Mouse (Mus musculus): ENCODE measurements around the gene Dtx1. TPM values are rescaled to one million over a fixed set of nuclear protein-coding genes. Genes with fewer than 3 reads are reported as not detected.

Dtx1 gene
- polyA plus RNA-seq, 1 experiment: 89.7 TPM

GRCm38 (mm10) chr5:120671865-120672264 is 39.9 kb downstream of the Dtx1 start:
- no peak overlapping the region for H3K27ac ChIP-seq (ENCODE audit: insufficient read depth, low read length)
- H3K4me3 ChIP-seq (ENCODE audit: insufficient read depth, low read length): no peak overlapping the region
- no peak for TF ChIP-seq POLR2A (IDR thresholded peaks at IDR 0.05; ENCODE audit: extremely low read depth, insufficient read depth, low read length)
- no peak for TF ChIP-seq CTCF (IDR thresholded peaks at IDR 0.05; ENCODE audit: extremely low read depth, insufficient read depth, low read length)
- no peaks in the 10 kb centered on the region for H3K4me1 ChIP-seq (ENCODE audit: control insufficient read depth, insufficient read depth, low read length)

GRCm38 (mm10) chr5:120670132-120670531 is 41.6 kb downstream of the Dtx1 start:
- Histone ChIP-seq H3K27ac (ENCODE audit: insufficient read depth, low read length) (no peak overlapping the region), H3K4me3 (ENCODE audit: insufficient read depth, low read length) (no peak overlapping the region), H3K4me1 (ENCODE audit: control insufficient read depth, insufficient read depth, low read length) (no peaks in the 10 kb centered on the region)
- no peak for TF ChIP-seq CTCF (IDR thresholded peaks at IDR 0.05; ENCODE audit: extremely low read depth, insufficient read depth, low read length)
- no peak for TF ChIP-seq POLR2A (IDR thresholded peaks at IDR 0.05; ENCODE audit: extremely low read depth, insufficient read depth, low read length)

DNA sequence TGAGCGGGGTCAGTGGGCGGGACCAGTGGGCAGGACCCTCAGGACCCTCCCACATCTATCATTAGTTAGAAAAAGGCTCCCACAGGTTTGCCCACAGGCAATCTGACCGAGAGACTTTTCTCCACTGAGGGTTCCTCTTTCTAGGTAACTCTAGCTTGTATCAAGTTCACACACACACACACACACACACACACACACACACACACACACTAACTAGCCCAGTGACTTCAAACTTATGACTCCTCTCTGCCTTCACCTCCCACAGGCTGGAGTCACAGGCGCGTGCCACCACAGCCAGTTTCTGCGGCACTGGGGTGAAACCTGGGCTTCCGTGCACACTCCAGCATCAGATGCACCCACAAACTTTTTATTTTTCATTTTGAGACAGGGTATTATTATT is 43.0 kb downstream of the Dtx1 start:
- no peak overlapping the region for H3K27ac ChIP-seq (ENCODE audit: insufficient read depth, low read length)
- H3K4me3 ChIP-seq (ENCODE audit: insufficient read depth, low read length): no peak overlapping the region
- H3K4me1 ChIP-seq (ENCODE audit: control insufficient read depth, insufficient read depth, low read length): no peaks in the 10 kb centered on the region
- TF ChIP-seq CTCF (IDR thresholded peaks at IDR 0.05; ENCODE audit: extremely low read depth, insufficient read depth, low read length) (no peak), POLR2A (IDR thresholded peaks at IDR 0.05; ENCODE audit: extremely low read depth, insufficient read depth, low read length) (no peak)

DNA sequence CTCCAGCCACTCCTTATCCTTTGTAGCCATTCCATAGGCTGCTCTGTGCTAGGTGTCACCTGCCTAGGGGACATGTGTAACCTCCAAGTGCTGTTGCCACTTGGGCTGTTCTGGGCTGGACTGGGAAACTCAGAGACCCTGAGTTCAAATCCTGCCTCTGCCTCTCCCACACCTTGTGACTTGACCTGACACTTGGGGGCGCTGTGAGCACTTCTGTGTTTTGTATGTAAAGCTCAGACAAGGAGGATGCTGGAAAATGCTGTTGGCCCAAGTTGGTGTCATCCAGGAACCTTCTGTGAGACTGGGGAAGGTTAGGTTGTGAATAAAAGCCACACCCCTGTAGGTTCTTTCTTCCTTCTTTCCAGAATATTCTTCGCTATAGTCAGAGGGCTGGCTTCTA is 46.8 kb downstream of the Dtx1 start:
- no peak overlapping the region for H3K4me3 ChIP-seq (ENCODE audit: insufficient read depth, low read length)
- H3K4me1 ChIP-seq (ENCODE audit: control insufficient read depth, insufficient read depth, low read length): peaks cover 6% of the 10 kb centered on the region
- no peak overlapping the region for H3K27ac ChIP-seq (ENCODE audit: insufficient read depth, low read length)
- TF ChIP-seq CTCF (IDR thresholded peaks at IDR 0.05; ENCODE audit: extremely low read depth, insufficient read depth, low read length): 0 out of 2 replicates have a peak, but pooled peaks have one; percentile 2
- TF ChIP-seq POLR2A (IDR thresholded peaks at IDR 0.05; ENCODE audit: extremely low read depth, insufficient read depth, low read length): no peak

DNA sequence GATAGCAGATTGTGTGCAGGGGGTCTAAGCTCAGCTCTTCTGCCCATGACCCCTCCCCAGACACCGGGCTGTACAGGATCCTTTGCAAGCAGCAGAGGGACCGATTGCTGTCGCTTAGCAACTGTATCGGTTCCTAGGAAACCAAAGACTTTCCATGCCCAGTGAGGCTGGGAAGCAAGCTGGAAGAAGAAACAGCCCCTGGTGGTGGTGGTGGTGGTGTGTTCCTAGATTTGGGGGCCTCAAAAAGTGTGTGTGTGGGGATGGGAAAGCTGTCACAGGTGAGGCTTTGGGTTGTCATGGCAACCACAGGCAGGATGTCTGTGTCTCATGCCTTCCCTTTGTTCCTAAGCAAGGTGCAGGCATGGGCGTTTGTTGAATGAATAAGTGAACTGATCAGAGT is 50.9 kb downstream of the Dtx1 start:
- H3K4me1 ChIP-seq (ENCODE audit: control insufficient read depth, insufficient read depth, low read length): peaks cover 8% of the 10 kb centered on the region
- H3K4me3 ChIP-seq (ENCODE audit: insufficient read depth, low read length): no peak overlapping the region
- TF ChIP-seq POLR2A (IDR thresholded peaks at IDR 0.05; ENCODE audit: extremely low read depth, insufficient read depth, low read length) (no peak), CTCF (IDR thresholded peaks at IDR 0.05; ENCODE audit: extremely low read depth, insufficient read depth, low read length) (no peak)
- peak overlapping the region; percentile 63 for H3K27ac ChIP-seq (ENCODE audit: insufficient read depth, low read length)

DNA sequence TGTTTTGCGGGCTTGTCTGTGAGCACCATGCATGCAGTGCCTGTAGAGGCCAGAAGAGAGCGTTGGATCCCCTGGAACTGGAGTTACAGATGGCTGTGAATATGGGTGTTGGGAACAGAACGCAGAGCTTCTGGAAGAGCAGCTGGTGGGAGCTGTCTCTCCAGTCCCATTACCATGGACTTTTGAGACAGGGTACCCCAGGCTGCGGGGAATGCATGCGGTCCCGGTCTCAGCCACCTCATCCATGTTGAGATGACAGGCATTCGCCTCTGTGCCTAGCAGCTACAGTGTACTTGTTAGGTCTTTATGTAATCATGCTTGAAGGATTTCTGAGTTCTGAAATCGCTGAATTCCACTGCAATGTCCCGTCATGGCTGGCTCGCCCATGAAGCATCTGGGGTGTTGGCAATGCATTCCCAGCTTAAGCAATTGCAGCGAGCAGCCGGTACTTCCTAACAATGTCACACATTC is 55.4 kb downstream of the Dtx1 start:
- H3K27ac ChIP-seq (ENCODE audit: insufficient read depth, low read length): 0 out of 2 replicates have a peak overlapping the region, but pooled peaks have one; percentile 49

GRCm38 (mm10) chr5:120653873-120654272 is 57.9 kb downstream of the Dtx1 start:
- peak overlapping the region; percentile 71 for H3K27ac ChIP-seq (ENCODE audit: insufficient read depth, low read length)
- peaks cover 17% of the 10 kb centered on the region for H3K4me1 ChIP-seq (ENCODE audit: control insufficient read depth, insufficient read depth, low read length)
- TF ChIP-seq POLR2A (IDR thresholded peaks at IDR 0.05; ENCODE audit: extremely low read depth, insufficient read depth, low read length) (no peak), CTCF (IDR thresholded peaks at IDR 0.05; ENCODE audit: extremely low read depth, insufficient read depth, low read length) (no peak)
- peak overlapping the region; percentile 9; the same call in 1 of the 2 replicates for H3K4me3 ChIP-seq (ENCODE audit: insufficient read depth, low read length)

More for the DNA sequence above, 55.4 kb downstream of the Dtx1 start:
- Histone ChIP-seq H3K4me1 (ENCODE audit: control insufficient read depth, insufficient read depth, low read length) (peaks cover 22% of the 10 kb centered on the region), H3K4me3 (ENCODE audit: insufficient read depth, low read length) (no peak overlapping the region)
- TF ChIP-seq POLR2A (IDR thresholded peaks at IDR 0.05; ENCODE audit: extremely low read depth, insufficient read depth, low read length): no peak
- TF ChIP-seq CTCF (IDR thresholded peaks at IDR 0.05; ENCODE audit: extremely low read depth, insufficient read depth, low read length): peak; percentile 32; the same call in 1 of the 2 replicates

- Histone ChIP-seq H3K4me1 (ENCODE audit: control insufficient read depth, insufficient read depth, low read length) (peaks cover 17% of the 10 kb centered on the region), H3K27ac (ENCODE audit: insufficient read depth, low read length) (peak overlapping the region; percentile 71), H3K4me3 (ENCODE audit: insufficient read depth, low read length) (peak overlapping the region; percentile 28)
- no peak for TF ChIP-seq CTCF (IDR thresholded peaks at IDR 0.05; ENCODE audit: extremely low read depth, insufficient read depth, low read length)
- no peak for TF ChIP-seq POLR2A (IDR thresholded peaks at IDR 0.05; ENCODE audit: extremely low read depth, insufficient read depth, low read length)
These were observed 58.6 kb downstream of the Dtx1 start for GRCm38 (mm10) chr5:120652915-120653701.

DNA sequence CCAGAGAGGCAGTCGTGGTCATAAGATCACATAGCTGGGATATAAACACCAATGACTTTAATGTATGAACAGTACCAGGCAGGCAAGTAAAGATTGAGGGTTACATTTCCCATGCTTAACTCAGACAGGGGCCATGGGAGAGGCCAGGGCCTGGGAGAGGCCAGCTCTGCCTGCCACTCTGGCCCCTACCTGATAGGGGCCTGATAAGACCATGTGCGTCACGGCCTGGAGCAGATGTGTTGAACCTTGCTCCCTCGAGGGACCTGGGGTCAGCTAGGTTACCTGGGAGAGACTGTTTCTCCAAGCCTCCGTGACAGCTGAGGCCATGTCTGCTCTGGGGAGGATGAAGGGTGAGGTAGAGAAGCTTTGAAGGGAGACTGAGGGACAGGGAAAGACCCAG is 60.5 kb downstream of the Dtx1 start:
- H3K4me3 ChIP-seq (ENCODE audit: insufficient read depth, low read length): peak overlapping the region; percentile 73
- TF ChIP-seq POLR2A (IDR thresholded peaks at IDR 0.05; ENCODE audit: extremely low read depth, insufficient read depth, low read length) (no peak), CTCF (IDR thresholded peaks at IDR 0.05; ENCODE audit: extremely low read depth, insufficient read depth, low read length) (no peak)
- peak overlapping the region; percentile 78; the same call in 1 of the 2 replicates for H3K27ac ChIP-seq (ENCODE audit: insufficient read depth, low read length)
- H3K4me1 ChIP-seq (ENCODE audit: control insufficient read depth, insufficient read depth, low read length): peaks cover 19% of the 10 kb centered on the region

DNA sequence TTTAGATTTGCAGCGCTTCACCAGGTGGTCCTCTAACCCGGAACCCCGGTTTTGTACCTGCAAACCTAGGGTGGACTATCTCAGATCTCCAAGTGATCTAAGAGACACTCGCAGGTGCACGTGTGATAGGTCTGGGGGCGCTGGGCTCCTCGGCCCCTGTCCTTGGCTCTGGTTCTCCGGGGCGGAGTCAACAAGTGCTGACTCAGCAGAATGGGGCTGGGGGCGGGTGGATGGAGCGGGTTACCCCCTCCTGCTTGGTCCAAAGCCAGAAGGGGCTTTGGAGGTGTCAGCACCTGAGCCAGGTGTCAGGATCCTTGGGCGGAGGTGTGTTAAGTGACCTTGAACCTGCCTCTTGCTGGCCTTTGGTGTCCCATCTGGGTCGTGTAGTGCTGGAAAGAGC is 61.8 kb downstream of the Dtx1 start:
- Histone ChIP-seq H3K27ac (ENCODE audit: insufficient read depth, low read length) (peak overlapping the region; percentile 79), H3K4me1 (ENCODE audit: control insufficient read depth, insufficient read depth, low read length) (peaks cover 13% of the 10 kb centered on the region), H3K4me3 (ENCODE audit: insufficient read depth, low read length) (peak overlapping the region; percentile 73)
- no peak for TF ChIP-seq CTCF (IDR thresholded peaks at IDR 0.05; ENCODE audit: extremely low read depth, insufficient read depth, low read length)

Data from cortical plate, adult 2 months (tissue).